Mouse (Mus musculus) heart, embryonic 12.5 days (tissue): ENCODE data around the gene Kpna2. TPM values are rescaled to one million over a fixed set of nuclear protein-coding genes. Genes with fewer than 3 reads are reported as not detected.

Experiments used
- ATAC-seq: fragments of 200-750 bp; cut with Nextera tagmentation; 2 replicates; pipeline ENCODE4 v1.8.0; 2017; ENCODE audit warnings: moderate TSS enrichment, moderate library complexity; ENCODE audit not compliant: insufficient number of reproducible peaks, low FRiP score
- H3K27ac ChIP-seq: fragments of 300-500 bp; sonication (generic); 2 replicates; pipeline ENCODE4 v1.5.1; 2016; ENCODE audit warnings: mild to moderate bottlenecking, moderate library complexity; ENCODE audit not compliant: poor library complexity, severe bottlenecking
- H3K27me3 ChIP-seq: fragments of 300-500 bp; sonication (generic); replicated peaks from 2 replicates; pipeline ENCODE4 v1.6.1; 2016; ENCODE audit warnings: mild to moderate bottlenecking, moderate library complexity
- H3K36me3 ChIP-seq: fragments of 300-500 bp; sonication (generic); 2 replicates; pipeline ENCODE4 v1.6.1; 2016; ENCODE audit warnings: mild to moderate bottlenecking, moderate library complexity
- H3K4me1 ChIP-seq: fragments of 300-500 bp; sonication (generic); replicated peaks from 2 replicates; pipeline ENCODE4 v1.6.1; 2016; ENCODE audit warnings: mild to moderate bottlenecking
- H3K4me2 ChIP-seq: fragments of 300-500 bp; sonication (generic); 2 replicates; pipeline ENCODE4 v1.6.1; 2016; ENCODE audit warnings: mild to moderate bottlenecking, moderate library complexity
- H3K4me3 ChIP-seq: fragments of 300-500 bp; sonication (generic); 2 replicates; pipeline ENCODE4 v1.5.1; 2016; ENCODE audit warnings: mild to moderate bottlenecking
- H3K9ac ChIP-seq: fragments of 300-500 bp; sonication (generic); 2 replicates; pipeline ENCODE4 v1.6.1; 2016; ENCODE audit warnings: mild to moderate bottlenecking, moderate library complexity
- H3K9me3 ChIP-seq: fragments of 300-500 bp; sonication (generic); replicated peaks from 2 replicates; pipeline ENCODE4 v1.6.1; 2016; ENCODE audit warnings: mild to moderate bottlenecking, moderate library complexity
- WGBS: fragments of 180-500 bp; shearing (Covaris S2); methylation state at CpG from one replicate; pipeline ENCODE4 v1.1.7; 2016; 5-methylcytosine and 5-hydroxymethylcytosine counted together
- polyA plus RNA-seq: library from polyadenylated mRNA; unstranded; fragments of >200 nt; fragmentation: Nextera tagmentation; extraction: Ambion mirVana; gene quantifications from 2 replicates; pipeline ENCODE4 v1.2.1, GENCODE M21; 2016

The Kpna2 gene
- polyA plus RNA-seq: 301 and 321 TPM in 2 replicates

GRCm38 (mm10) chr11:106999151-106999948 lies at the start of gene Kpna2:
Gene Kpna2 (minus strand): TSS chr11:106999541.
- WGBS: under 1% methylated on average over 62 of the region's 62 CpGs

GRCm38 (mm10) chr11:107046766-107047620 lies 47.7 kb upstream of the Kpna2 start:
- Histone ChIP-seq H3K27me3 (no peaks in the 10 kb centered on the region), H3K4me1 (peaks cover 4% of the 10 kb centered on the region; the same call in 1 of the 2 replicates), H3K9me3 (no peaks in the 10 kb centered on the region), H3K36me3 (peaks cover 51% of the 10 kb centered on the region), H3K4me2 (no peak overlapping the region), H3K27ac (no peak overlapping the region), H3K4me3 (no peak overlapping the region), H3K9ac (no peak overlapping the region)
- ATAC-seq: no peak
- WGBS: 90% methylated on average over 15 of the region's 15 CpGs

More at GRCm38 (mm10) chr11:106999151-106999948, at the start of gene Kpna2:
- no peaks in the 10 kb centered on the region for H3K27me3 ChIP-seq
- peak within 1 kb of the TSS; percentile 93 for H3K27ac ChIP-seq
- H3K4me1 ChIP-seq: peaks cover 23% of the 10 kb centered on the region
- no peaks in the 10 kb centered on the region for H3K9me3 ChIP-seq
- H3K9ac ChIP-seq: peak within 1 kb of the TSS; percentile 95
- peak within 1 kb of the TSS; percentile 70 for H3K4me2 ChIP-seq
- H3K4me3 ChIP-seq: peak within 1 kb of the TSS; percentile 100
- ATAC-seq: peak; percentile 92
- peaks cover 30% of the 10 kb centered on the region for H3K36me3 ChIP-seq

GRCm38 (mm10) chr11:107045546-107045945 lies 46.2 kb upstream of the Kpna2 start:
- Histone ChIP-seq H3K4me2 (no peak overlapping the region), H3K27me3 (no peaks in the 10 kb centered on the region), H3K27ac (no peak overlapping the region), H3K9me3 (no peaks in the 10 kb centered on the region), H3K9ac (no peak overlapping the region), H3K4me1 (peaks cover 4% of the 10 kb centered on the region; the same call in 1 of the 2 replicates), H3K4me3 (no peak overlapping the region), H3K36me3 (peaks cover 56% of the 10 kb centered on the region)
- ATAC-seq: no peak
- 89% methylated on average over 4 of the region's 4 CpGs for WGBS

GRCm38 (mm10) chr11:107044321-107044720 lies 45.0 kb upstream of the Kpna2 start:
- peak; percentile 72; the same call in 1 of the 2 replicates for ATAC-seq
- H3K4me1 ChIP-seq: peaks cover 4% of the 10 kb centered on the region; the same call in 1 of the 2 replicates
- no peak overlapping the region for H3K4me3 ChIP-seq
- WGBS: 25% methylated on average over 5 of the region's 5 CpGs
- H3K27ac ChIP-seq: no peak overlapping the region
- H3K4me2 ChIP-seq: no peak overlapping the region
- H3K27me3 ChIP-seq: no peaks in the 10 kb centered on the region
- peaks cover 67% of the 10 kb centered on the region for H3K36me3 ChIP-seq
- H3K9ac ChIP-seq: no peak overlapping the region
- no peaks in the 10 kb centered on the region for H3K9me3 ChIP-seq

GRCm38 (mm10) chr11:107043361-107043760 lies 44.0 kb upstream of the Kpna2 start:
- Histone ChIP-seq H3K9ac (no peak overlapping the region), H3K36me3 (peaks cover 76% of the 10 kb centered on the region), H3K27ac (no peak overlapping the region), H3K9me3 (no peaks in the 10 kb centered on the region), H3K4me3 (no peak overlapping the region), H3K4me2 (no peak overlapping the region), H3K27me3 (no peaks in the 10 kb centered on the region), H3K4me1 (peaks cover 4% of the 10 kb centered on the region; the same call in 1 of the 2 replicates)
- ATAC-seq: no peak
- WGBS: 91% methylated on average over 11 of the region's 11 CpGs

- no peak overlapping the region for H3K4me3 ChIP-seq
- no peak for ATAC-seq
- 89% methylated on average over 3 of the region's 3 CpGs for WGBS
- H3K9me3 ChIP-seq: no peaks in the 10 kb centered on the region
- H3K27me3 ChIP-seq: no peaks in the 10 kb centered on the region
- H3K27ac ChIP-seq: no peak overlapping the region
- H3K4me2 ChIP-seq: no peak overlapping the region
- peaks cover 81% of the 10 kb centered on the region for H3K36me3 ChIP-seq
- no peak overlapping the region for H3K9ac ChIP-seq
- peaks cover 4% of the 10 kb centered on the region; the same call in 1 of the 2 replicates for H3K4me1 ChIP-seq
These were observed 42.1 kb upstream of the Kpna2 start for GRCm38 (mm10) chr11:107041396-107041795.

- 86% methylated on average over 5 of the region's 5 CpGs for WGBS
- no peaks in the 10 kb centered on the region for H3K27me3 ChIP-seq
- no peak overlapping the region for H3K4me3 ChIP-seq
- ATAC-seq: no peak
- H3K4me2 ChIP-seq: no peak overlapping the region
- H3K36me3 ChIP-seq: peaks cover 81% of the 10 kb centered on the region
- no peak overlapping the region for H3K9ac ChIP-seq
- H3K9me3 ChIP-seq: no peaks in the 10 kb centered on the region
- H3K27ac ChIP-seq: no peak overlapping the region
- H3K4me1 ChIP-seq: peaks cover 4% of the 10 kb centered on the region; the same call in 1 of the 2 replicates
These were observed 40.1 kb upstream of the Kpna2 start for GRCm38 (mm10) chr11:107039417-107039816.

- 83% methylated on average over 10 of the region's 10 CpGs for WGBS
- Histone ChIP-seq H3K27ac (no peak overlapping the region), H3K4me2 (no peak overlapping the region), H3K27me3 (no peaks in the 10 kb centered on the region), H3K4me1 (peaks cover 4% of the 10 kb centered on the region; the same call in 1 of the 2 replicates), H3K36me3 (peaks cover 45% of the 10 kb centered on the region), H3K9me3 (no peaks in the 10 kb centered on the region), H3K9ac (no peak overlapping the region), H3K4me3 (no peak overlapping the region)
- ATAC-seq: no peak
These were observed 34.9 kb upstream of the Kpna2 start for GRCm38 (mm10) chr11:107034085-107034810.

GRCm38 (mm10) chr11:107031635-107032034 lies 32.3 kb upstream of the Kpna2 start:
- WGBS: 46% methylated on average over 7 of the region's 7 CpGs

GRCm38 (mm10) chr11:107029536-107029935 lies 30.2 kb upstream of the Kpna2 start:
- H3K4me2 ChIP-seq: no peak overlapping the region

More at GRCm38 (mm10) chr11:107031635-107032034, 32.3 kb upstream of the Kpna2 start:
- Histone ChIP-seq H3K27me3 (no peaks in the 10 kb centered on the region), H3K4me2 (no peak overlapping the region), H3K27ac (no peak overlapping the region), H3K36me3 (peaks cover 19% of the 10 kb centered on the region), H3K9ac (no peak overlapping the region), H3K4me3 (no peak overlapping the region), H3K4me1 (peaks cover 7% of the 10 kb centered on the region), H3K9me3 (no peaks in the 10 kb centered on the region)
- ATAC-seq: no peak

More at GRCm38 (mm10) chr11:107029536-107029935, 30.2 kb upstream of the Kpna2 start:
- H3K4me3 ChIP-seq: no peak overlapping the region
- no peak for ATAC-seq
- H3K27me3 ChIP-seq: 0 out of 2 replicates have a peak, but pooled peaks cover under 1% of the 10 kb centered on the region
- H3K4me1 ChIP-seq: peaks cover 20% of the 10 kb centered on the region
- H3K9ac ChIP-seq: no peak overlapping the region
- 51% methylated on average over 19 of the region's 19 CpGs for WGBS
- no peak overlapping the region for H3K27ac ChIP-seq
- H3K9me3 ChIP-seq: no peaks in the 10 kb centered on the region
- H3K36me3 ChIP-seq: peaks cover 5% of the 10 kb centered on the region; the same call in 1 of the 2 replicates
